Mouse (Mus musculus) fibroblast of lung, adult 2 months (primary cell): ENCODE measurements at regions not wholly inside any gene's neighbourhood (a gene's known extent, or its start where the extent isn't known, plus 50 kb on each side); places are given as distances from the start of the nearest gene placed in this dataset.

ENCODE experiments used
- DNase-seq: peaks from one replicate; pipeline ENCODE4 v3.0.0-alpha.2; 2011; ENCODE audit warnings: low read depth

GRCm38 (mm10) chrX:11568262-11568661, 240.6 kb downstream of the H2al1j start:
- no peak for DNase-seq

- DNase-seq = no peak
These were observed 246.7 kb downstream of the H2al1j start for GRCm38 (mm10) chrX:11574354-11574753.

GRCm38 (mm10) chrX:11575571-11575970, 247.9 kb downstream of the H2al1j start:
- DNase-seq = no peak

GRCm38 (mm10) chrX:11576287-11576686, 248.7 kb downstream of the H2al1j start:
- no peak for DNase-seq

GRCm38 (mm10) chrX:11577294-11577693, 249.7 kb downstream of the H2al1j start:
- no peak for DNase-seq

- no peak for DNase-seq
These were observed 257.7 kb downstream of the H2al1j start for GRCm38 (mm10) chrX:11585353-11585752.

GRCm38 (mm10) chrX:11591391-11592187, 264.0 kb downstream of the H2al1j start:
- DNase-seq = no peak

- no peak for DNase-seq
These were observed 266.9 kb downstream of the H2al1j start for GRCm38 (mm10) chrX:11594542-11594941.

- no peak for DNase-seq
These were observed 269.9 kb downstream of the H2al1j start for GRCm38 (mm10) chrX:11597548-11597947.

- no peak for DNase-seq
These were observed 286.6 kb downstream of the H2al1j start for GRCm38 (mm10) chrX:11614237-11614636.

GRCm38 (mm10) chrX:11621045-11621763, 293.6 kb downstream of the H2al1j start:
- peak; percentile 75 for DNase-seq

- DNase-seq = no peak
These were observed 298.8 kb downstream of the H2al1j start for GRCm38 (mm10) chrX:11626274-11626878.

GRCm38 (mm10) chrX:11629362-11629761, 301.7 kb downstream of the H2al1j start:
- no peak for DNase-seq

GRCm38 (mm10) chrX:11629906-11630305, 302.3 kb downstream of the H2al1j start:
- peak; percentile 57 for DNase-seq

- no peak for DNase-seq
These were observed 303.7 kb downstream of the H2al1j start for GRCm38 (mm10) chrX:11631186-11631913.

- no peak for DNase-seq
These were observed 304.4 kb downstream of the H2al1j start for GRCm38 (mm10) chrX:11632011-11632410.

- DNase-seq = no peak
These were observed 306.2 kb downstream of the H2al1j start for GRCm38 (mm10) chrX:11633823-11634222.

- DNase-seq = no peak
These were observed 316.9 kb downstream of the H2al1j start for GRCm38 (mm10) chrX:11644484-11644883.

GRCm38 (mm10) chrX:11646681-11647526, 319.3 kb downstream of the H2al1j start:
- no peak for DNase-seq

GRCm38 (mm10) chrX:11647527-11647836, 319.9 kb downstream of the H2al1j start:
- no peak for DNase-seq

- no peak for DNase-seq
These were observed 325.7 kb downstream of the H2al1j start for GRCm38 (mm10) chrX:11653336-11653735.
